Mouse (Mus musculus) ES-E14 (cell line): ENCODE results near the gene Ulk4.

Experiments
- ZC3H11A ChIP-seq: IDR thresholded peaks from 2 replicates; pipeline ENCODE4 v1.6.1; 2012; ENCODE audit warnings: low read depth, mild to moderate bottlenecking, inconsistent platforms, low read length, borderline replicate concordance
- ZNF384 ChIP-seq: IDR thresholded peaks from 2 replicates; pipeline ENCODE4 v1.6.1; 2012; ENCODE audit warnings: low read depth, low read length, inconsistent platforms

DNA sequence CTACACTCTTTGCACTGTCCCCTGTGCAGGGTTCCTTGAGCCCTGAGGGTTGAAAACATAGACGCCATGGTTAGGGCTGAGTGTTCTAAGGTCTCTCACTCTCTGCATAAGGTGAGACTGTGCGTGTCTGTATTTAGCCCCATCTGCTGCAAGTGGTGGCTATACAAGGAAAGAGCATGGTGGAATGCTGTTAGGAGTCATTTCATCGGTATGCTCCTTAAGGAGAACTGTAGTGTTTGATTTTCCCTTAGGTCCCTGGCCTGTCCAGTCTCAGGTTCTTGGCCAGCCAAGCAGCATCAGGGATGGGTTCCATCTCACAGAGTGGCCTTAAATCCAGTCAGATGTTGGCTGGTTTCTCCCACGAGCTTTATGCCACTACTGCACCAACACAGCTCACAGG lies 362.6 kb downstream of the Ulk4 start:
- no peak for TF ChIP-seq ZNF384
- TF ChIP-seq ZC3H11A: no peak
